Mouse (Mus musculus) liver, adult 2 months (tissue): ENCODE measurements around the gene Etv5. TPM values are rescaled to one million over a fixed set of nuclear protein-coding genes. Genes with fewer than 3 reads are reported as not detected.
"Not testable (repeated sequence)": the region's sequence is repeated elsewhere in the genome, so short reads cannot be mapped to it uniquely, and the experiment has no call there.

Experiments used
- DNase-seq: peaks from one replicate; pipeline ENCODE4 v3.0.0-alpha.2; 2011; ENCODE audit warnings: low read depth, low spot score; ENCODE audit errors: extremely low read depth
- H3K27ac ChIP-seq: fragments of 200-500 bp; replicated peaks from 2 replicates; pipeline ENCODE4 v1.5.1; 2012; ENCODE audit warnings: low read depth, mild to moderate bottlenecking, control low read depth, inconsistent platforms, low read length; ENCODE audit not compliant: insufficient read depth
- H3K27me3 ChIP-seq: fragments of 200-500 bp; 2 replicates; pipeline ENCODE4 v1.6.1; 2012; ENCODE audit warnings: mild to moderate bottlenecking, moderate library complexity, low read length, inconsistent platforms; ENCODE audit not compliant: control insufficient read depth, insufficient read depth
- H3K36me3 ChIP-seq: fragments of 200-500 bp; 2 replicates; pipeline ENCODE4 v1.6.1; 2012; ENCODE audit warnings: low read length, inconsistent platforms; ENCODE audit not compliant: control insufficient read depth, insufficient read depth
- H3K4me1 ChIP-seq: fragments of 200-500 bp; 2 replicates; pipeline ENCODE4 v1.6.1; 2011; ENCODE audit warnings: low read length; ENCODE audit not compliant: control insufficient read depth, insufficient read depth
- H3K4me3 ChIP-seq: fragments of 200-500 bp; 2 replicates; pipeline ENCODE4 v1.5.1; 2011; ENCODE audit warnings: low read depth, mild to moderate bottlenecking, control low read depth, low read length, moderate library complexity; ENCODE audit not compliant: insufficient read depth
- H3K79me2 ChIP-seq: fragments of 200-500 bp; 2 replicates; pipeline ENCODE4 v1.6.1; 2012; ENCODE audit warnings: inconsistent platforms, mild to moderate bottlenecking, low read length, moderate library complexity; ENCODE audit not compliant: control insufficient read depth, insufficient read depth
- H3K9ac ChIP-seq: fragments of 200-500 bp; 2 replicates; pipeline ENCODE4 v1.6.1; 2012; ENCODE audit warnings: low read depth, mild to moderate bottlenecking, control low read depth, inconsistent platforms, low read length
- CTCF ChIP-seq: fragments of 200-500 bp; IDR thresholded peaks from 2 replicates; pipeline ENCODE4 v1.5.1; 2011; ENCODE audit warnings: low read depth, low read length, control low read depth
- POLR2A ChIP-seq: fragments of 200-500 bp; IDR thresholded peaks from 2 replicates; pipeline ENCODE4 v1.6.1; 2011; ENCODE audit warnings: low read length, control low read depth; ENCODE audit not compliant: insufficient read depth; ENCODE audit errors: extremely low read depth
- WGBS: fragments of 180-500 bp; shearing (Covaris S2); methylation state at CpG from one replicate; pipeline ENCODE4 v1.1.7; 2018; 5-methylcytosine and 5-hydroxymethylcytosine counted together
- polyA plus RNA-seq: library from polyadenylated mRNA; depleted of rRNA; stranded (reverse); fragments of >200 nt; gene quantifications from 2 replicates; pipeline ENCODE4 v1.2.3, GENCODE M21; 2012
- total RNA-seq: library from RNA; depleted of rRNA; stranded (reverse); fragments of >200 nt; gene quantifications from 2 replicates; pipeline ENCODE4 v1.2.3, GENCODE M21; 2014

The Etv5 gene
- total and polyA plus RNA-seq, 2 experiments: 2.4 to 3.0 TPM

GRCm38 (mm10) chr16:22365596-22365995 is 73.9 kb downstream of the Etv5 start:
- TF ChIP-seq CTCF (no peak), POLR2A (no peak)
- Histone ChIP-seq H3K27me3 (no peaks in the 10 kb centered on the region), H3K27ac (no peak overlapping the region), H3K36me3 (no peaks in the 10 kb centered on the region), H3K4me1 (no peaks in the 10 kb centered on the region), H3K9ac (no peak overlapping the region), H3K4me3 (no peak overlapping the region), H3K79me2 (no peaks in the 10 kb centered on the region)
- DNase-seq: no peak
- 72% methylated on average over 3 of the region's 3 CpGs for WGBS

DNA sequence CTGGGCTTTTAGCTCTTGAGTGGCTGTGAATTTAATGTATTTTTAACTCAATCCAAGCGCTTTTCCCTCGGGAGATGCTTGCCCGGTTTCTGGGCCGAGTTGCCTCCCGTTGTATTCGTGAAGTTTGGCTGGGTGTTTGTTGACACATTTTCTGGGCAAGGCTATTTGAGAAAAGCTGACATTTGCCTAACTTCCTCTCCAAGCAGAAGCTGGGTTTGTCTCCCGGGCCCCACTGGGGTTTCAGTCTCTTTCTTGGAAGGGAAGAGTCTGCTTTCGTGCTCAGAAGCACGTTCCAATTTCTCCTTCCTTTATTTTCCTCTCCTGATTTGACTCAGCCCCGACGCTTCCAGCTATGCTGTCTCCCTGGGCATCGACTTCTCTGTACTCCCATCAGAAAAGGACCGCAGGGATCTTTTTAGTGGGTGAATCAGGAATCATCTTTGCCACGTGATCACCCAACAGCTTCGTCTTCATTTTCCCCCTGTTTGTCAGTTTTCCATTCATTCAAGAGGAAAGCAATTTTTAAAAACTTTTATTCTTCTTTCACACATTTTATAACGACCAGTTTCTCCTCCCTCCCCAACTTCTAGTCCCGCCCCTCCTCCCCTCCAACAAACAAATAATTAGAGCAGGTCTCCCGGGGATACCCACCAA is 80.7 kb downstream of the Etv5 start:
- DNase-seq: peak; percentile 39
- Histone ChIP-seq H3K4me1 (no peaks in the 10 kb centered on the region), H3K27ac (no peak overlapping the region), H3K27me3 (no peaks in the 10 kb centered on the region), H3K4me3 (no peak overlapping the region), H3K9ac (no peak overlapping the region), H3K79me2 (no peaks in the 10 kb centered on the region), H3K36me3 (no peaks in the 10 kb centered on the region)
- 17% methylated on average over 18 of the region's 18 CpGs for WGBS
- no peak for TF ChIP-seq CTCF
- TF ChIP-seq POLR2A: no peak

GRCm38 (mm10) chr16:22354177-22354576 is 85.3 kb downstream of the Etv5 start:
- not testable (repeated sequence) for H3K4me3 ChIP-seq, H3K27ac ChIP-seq, H3K27me3 ChIP-seq, H3K36me3 ChIP-seq, H3K4me1 ChIP-seq, H3K79me2 ChIP-seq, DNase-seq, H3K9ac ChIP-seq
- peak; percentile 24; the same call in 1 of the 2 replicates for TF ChIP-seq CTCF
- 86% methylated on average over 5 of the region's 5 CpGs for WGBS

- no peaks in the 10 kb centered on the region for H3K36me3 ChIP-seq
- WGBS: 81% methylated on average over 3 of the region's 3 CpGs
- no peak overlapping the region for H3K9ac ChIP-seq
- no peak overlapping the region for H3K4me3 ChIP-seq
- H3K79me2 ChIP-seq: no peaks in the 10 kb centered on the region
- no peaks in the 10 kb centered on the region for H3K27me3 ChIP-seq
- peak; percentile 14 for DNase-seq
- no peaks in the 10 kb centered on the region for H3K4me1 ChIP-seq
- TF ChIP-seq CTCF (no peak), POLR2A (no peak)
- H3K27ac ChIP-seq: no peak overlapping the region
Observed at GRCm38 (mm10) chr16:22353639-22354038, 85.9 kb downstream of the Etv5 start.

GRCm38 (mm10) chr16:22351194-22351593 is 88.3 kb downstream of the Etv5 start:
- H3K27me3 ChIP-seq: no peaks in the 10 kb centered on the region
- H3K79me2 ChIP-seq: no peaks in the 10 kb centered on the region
- H3K4me1 ChIP-seq: no peaks in the 10 kb centered on the region
- 81% methylated on average over 4 of the region's 4 CpGs for WGBS
- no peak for DNase-seq
- no peak overlapping the region for H3K27ac ChIP-seq
- H3K36me3 ChIP-seq: no peaks in the 10 kb centered on the region
- no peak overlapping the region for H3K4me3 ChIP-seq
- H3K9ac ChIP-seq: no peak overlapping the region
- TF ChIP-seq CTCF (no peak), POLR2A (no peak)

DNA sequence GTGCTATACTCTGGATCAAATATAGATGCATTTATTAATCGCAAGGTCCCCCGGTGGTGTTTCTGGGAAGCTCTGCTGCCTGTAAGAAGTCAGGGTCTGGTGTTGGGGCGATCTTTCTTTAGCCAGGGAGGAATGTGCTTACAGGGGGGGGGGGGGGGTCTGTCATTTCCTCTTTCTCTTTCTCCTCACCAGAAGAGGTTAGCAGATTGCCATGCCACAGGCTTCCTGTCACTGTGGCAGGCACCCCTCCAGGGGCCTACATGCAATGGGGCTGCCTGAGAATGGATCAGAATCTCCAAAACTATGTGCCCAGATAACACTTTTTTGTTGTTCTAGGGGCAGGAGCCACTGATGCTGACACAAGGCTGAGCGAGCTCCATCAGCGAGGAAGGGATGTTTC is 89.7 kb downstream of the Etv5 start:
- H3K36me3 ChIP-seq: no peaks in the 10 kb centered on the region
- H3K79me2 ChIP-seq: no peaks in the 10 kb centered on the region
- H3K4me1 ChIP-seq: no peaks in the 10 kb centered on the region
- no peak for TF ChIP-seq CTCF
- TF ChIP-seq POLR2A: no peak
- no peak overlapping the region for H3K9ac ChIP-seq
- DNase-seq: no peak
- WGBS: 83% methylated on average over 5 of the region's 5 CpGs
- no peak overlapping the region for H3K27ac ChIP-seq
- H3K27me3 ChIP-seq: no peaks in the 10 kb centered on the region
- H3K4me3 ChIP-seq: no peak overlapping the region
